Mouse (Mus musculus): ENCODE data around the gene Mpg.

The Mpg gene

GRCm38 (mm10) chr11:32201922-32202685, 24.2 kb upstream of the Mpg start:
- no peak for DNase-seq

GRCm38 (mm10) chr11:32205058-32205873, 21.0 kb upstream of the Mpg start, which contains the start of gene Snrnp25:
Gene Snrnp25 (plus strand): TSS chr11:32205415.
- DNase-seq: peak; percentile 96

DNA sequence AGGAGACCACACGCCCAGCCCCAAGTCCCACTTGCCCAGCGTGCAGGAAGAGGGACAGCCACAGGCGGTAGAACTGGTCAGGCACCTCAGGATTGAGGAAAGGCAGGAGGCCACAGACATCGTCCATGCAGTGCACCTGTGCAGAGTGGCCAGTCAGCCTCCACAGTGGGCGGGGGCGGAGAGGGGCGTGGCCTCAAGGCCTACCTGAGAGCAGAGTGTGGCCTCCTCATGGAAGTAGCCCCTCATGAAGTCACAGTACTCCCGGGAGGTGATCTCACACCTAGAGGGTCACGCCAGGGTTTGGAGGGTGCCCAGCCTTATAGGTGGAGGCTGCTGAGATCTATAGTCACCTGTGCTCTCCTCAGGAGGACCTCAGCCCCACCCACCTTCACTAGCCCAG, 15.7 kb upstream of the Mpg start:
- DNase-seq: no peak

GRCm38 (mm10) chr11:32215372-32216162, 10.7 kb upstream of the Mpg start:
- no peak for DNase-seq

DNA sequence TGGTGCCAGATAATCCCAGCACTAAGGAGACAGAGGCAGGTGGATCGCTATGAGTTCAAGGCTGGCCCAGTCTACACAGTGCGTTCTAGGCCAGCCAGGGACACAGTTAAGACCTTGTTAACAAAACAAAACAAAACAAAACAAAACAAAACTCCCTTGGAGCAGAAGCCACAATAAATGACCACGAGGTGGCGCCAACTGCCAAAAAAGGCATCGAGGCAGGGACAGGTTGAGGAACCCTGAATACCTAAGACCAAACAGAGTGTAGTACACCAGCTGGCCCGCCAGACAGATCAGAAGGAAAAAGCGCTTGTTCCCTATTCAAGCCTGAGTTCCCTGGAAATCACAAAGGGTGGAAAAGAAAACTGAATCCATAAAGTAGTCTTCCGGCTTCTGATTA, 9.5 kb upstream of the Mpg start:
- DNase-seq: peak; percentile 72

GRCm38 (mm10) chr11:32218501-32219050, 7.7 kb upstream of the Mpg start:
- peak; percentile 32 for DNase-seq

GRCm38 (mm10) chr11:32219287-32219686, 7.0 kb upstream of the Mpg start:
- no peak for DNase-seq

DNA sequence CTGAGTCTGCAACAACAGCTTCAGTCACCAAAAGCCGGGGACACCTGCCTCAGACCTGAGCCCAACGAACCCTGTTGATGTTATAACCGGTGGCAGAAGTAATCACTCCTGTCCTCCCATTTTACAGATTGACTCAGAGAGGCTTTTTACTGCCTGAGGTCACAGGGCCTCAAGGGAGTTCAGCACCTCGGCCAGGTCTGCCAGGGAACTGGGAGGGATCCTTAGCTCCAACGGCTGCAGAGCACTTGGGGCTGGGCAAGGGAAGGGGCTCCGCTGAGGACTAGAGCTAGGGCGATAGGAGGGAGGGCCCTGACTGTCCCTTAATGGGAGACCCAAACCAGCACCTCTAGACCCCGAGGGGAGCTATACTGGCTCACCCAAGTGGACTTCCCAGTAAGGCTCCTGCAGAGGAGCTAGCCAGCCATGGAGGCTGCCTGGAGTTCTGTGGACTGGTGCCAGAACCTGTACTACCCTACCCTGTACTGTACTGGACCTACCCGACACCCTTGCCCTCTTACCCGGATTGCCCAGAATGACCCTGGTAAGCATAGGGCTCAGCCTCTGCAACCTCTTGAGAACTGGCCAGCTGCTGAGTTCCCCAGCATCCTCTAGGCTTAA, 5.6 kb upstream of the Mpg start:
- DNase-seq: no peak

GRCm38 (mm10) chr11:32221225-32221950, 4.9 kb upstream of the Mpg start:
- peak; percentile 59 for DNase-seq

DNA sequence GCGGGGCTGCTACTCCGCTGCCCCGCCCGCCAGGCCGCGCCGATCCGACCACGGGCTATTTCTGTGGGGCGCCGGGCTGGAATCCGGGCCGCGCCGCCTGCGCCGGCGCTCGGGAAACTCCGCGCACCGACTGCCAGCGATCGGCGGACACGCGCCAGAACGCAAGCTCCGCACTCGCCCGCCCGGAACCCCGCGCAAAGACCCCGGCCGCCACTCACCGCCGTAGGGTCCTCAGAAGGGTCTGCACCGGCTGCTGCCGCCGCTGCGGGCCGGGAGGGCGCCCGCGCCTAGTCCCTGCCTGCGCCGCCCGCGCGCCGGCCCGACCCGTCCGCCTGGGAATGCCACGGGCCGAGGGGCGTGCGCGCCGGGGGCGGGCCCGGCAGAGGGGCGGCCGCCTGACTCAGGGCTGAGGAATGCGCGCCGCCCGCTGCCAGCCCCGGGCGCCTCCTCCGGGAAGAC, 4.3 kb upstream of the Mpg start, which contains the start of gene Rhbdf1:
TSS of gene Rhbdf1 (minus strand) at position 350 of the 459 bp plus-strand sequence.
- peak; percentile 50 for DNase-seq

DNA sequence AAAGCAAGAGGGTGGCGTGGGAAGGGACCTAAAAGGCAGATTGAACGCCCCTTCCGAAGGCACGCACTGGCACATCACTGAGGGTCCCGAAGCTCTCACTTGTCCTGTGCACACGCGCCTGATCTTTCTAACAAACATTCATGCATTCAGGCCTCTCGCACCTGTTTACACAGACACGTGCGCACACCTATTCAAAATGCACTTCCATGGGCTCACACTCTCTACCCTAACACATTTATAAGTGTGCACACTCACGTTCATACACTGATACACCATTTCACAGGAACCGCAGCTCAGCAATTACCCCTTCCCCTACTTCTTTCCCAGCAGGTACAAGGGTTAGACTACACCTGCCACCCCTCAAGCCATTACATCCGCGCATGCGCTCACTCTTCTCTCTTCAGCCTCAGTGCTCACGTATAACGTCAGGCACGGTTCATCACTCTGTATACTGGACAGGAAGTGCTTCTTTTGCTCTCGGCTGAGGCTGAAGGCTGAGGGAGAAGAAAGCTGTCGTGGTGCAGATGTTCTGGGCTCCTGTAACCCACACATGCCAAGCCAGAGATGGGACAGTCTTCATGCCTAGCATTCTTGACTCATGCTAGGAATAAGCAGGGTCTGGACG, 3.6 kb upstream of the Mpg start:
- peak; percentile 44 for DNase-seq

GRCm38 (mm10) chr11:32223297-32223967, 2.9 kb upstream of the Mpg start:
- DNase-seq: no peak

- peak; percentile 67 for DNase-seq
Observed at GRCm38 (mm10) chr11:32224468-32225139, 1.7 kb upstream of the Mpg start.

DNA sequence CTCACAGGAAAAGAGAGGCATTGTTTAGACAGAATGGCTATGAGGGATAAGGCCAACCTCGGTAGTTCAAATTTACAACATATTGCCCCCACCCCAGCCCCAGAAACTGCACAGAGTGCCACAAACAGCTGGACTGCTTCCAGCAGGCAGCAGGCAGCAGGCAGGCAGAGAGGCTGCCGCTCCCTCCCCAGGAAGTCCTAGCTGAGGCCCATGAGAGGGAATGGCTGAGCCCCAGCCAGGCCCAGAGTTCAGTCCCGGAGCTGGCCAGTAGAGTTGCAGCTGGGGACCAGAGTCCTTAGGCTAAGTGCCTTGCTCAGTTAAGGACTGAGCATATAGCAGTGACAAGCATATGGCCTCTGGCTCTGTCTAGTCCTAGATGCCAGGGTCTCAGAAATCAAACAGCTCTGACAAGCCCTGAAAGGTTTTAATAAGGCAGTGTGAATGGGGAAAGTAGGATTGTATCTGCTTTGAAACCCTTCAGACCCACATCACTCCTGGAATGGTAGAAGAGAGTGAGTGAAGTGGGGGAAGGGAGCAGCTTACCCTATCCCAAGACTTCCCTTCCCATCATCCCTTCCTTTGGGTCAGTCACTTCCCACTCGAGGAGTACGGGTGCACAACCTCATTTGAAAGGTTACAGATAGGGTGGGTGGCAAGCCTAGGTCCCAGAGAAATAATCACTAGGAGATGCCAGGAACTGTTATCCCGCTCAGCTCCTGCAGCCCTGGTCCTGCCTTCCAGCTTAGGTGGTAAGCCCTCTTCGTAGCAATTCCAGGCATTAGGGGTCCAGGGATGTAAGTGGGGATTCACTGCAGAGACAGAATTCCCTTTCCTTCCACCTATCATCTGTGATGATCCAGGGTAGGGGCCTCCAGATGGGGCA, 842 bp upstream of the Mpg start:
- DNase-seq: peak; percentile 58

DNA sequence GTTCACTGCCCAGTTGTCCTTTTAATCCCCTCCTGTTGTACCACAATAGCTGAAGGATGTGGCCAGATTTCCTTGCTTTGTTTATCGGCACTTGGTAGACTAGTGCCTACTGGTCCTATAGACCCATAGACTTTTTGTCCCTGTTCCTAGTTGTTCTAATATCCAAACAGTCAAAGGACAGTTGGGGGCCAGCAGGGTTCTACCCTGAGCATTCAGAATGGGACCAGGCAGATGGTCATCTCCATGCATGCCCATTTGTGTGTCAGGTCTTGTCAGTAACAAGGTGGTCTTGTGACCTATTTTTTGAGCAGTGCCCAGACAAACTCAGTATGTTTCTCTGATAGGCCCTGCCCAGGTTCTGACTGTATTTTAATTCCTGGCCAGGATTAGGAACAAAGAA, 736 bp downstream of the Mpg start:
- peak; percentile 73 for DNase-seq

DNA sequence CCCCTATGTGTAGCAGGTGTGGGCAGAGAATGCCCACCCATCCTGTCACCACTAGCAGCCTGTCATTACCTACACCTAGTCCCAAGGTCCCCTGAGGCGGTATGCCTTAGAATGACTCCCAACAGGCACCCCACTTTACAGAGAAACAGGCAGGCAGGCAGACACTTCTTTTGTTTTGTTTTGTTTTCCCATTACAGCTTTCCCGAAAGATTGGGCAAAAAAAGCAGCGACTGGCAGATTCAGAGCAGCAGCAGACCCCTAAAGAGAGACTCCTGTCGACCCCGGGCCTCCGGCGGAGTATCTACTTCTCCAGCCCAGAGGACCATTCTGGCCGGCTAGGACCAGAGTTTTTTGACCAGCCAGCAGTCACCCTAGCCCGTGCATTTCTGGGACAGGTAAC, 1.2 kb downstream of the Mpg start:
- DNase-seq: no peak

DNA sequence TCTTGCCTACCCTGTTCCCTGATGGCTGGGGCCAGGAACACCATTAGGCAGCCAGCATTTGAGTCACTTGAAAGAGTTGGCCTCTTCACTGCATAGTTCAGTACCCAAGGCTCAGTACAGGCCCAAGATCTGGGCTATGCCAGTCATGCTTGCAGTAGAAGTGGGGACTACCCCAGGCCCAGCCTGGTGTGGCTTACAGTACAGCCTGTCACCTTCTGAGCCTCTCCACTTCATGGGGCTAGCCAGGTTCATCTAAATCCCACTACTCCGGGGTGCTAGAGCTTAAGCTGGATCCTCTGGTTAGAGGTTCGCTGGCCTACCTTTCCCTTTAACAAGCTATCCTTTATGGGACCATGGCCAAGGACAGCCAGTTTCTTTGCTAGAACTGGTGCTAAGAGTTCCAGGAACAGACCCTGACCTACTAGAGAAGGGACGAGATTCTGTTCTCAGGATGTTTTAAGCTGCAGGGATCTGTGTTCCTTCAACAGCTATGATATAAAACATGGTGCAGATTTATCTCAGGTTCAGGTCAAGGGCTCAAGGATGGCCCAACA, 2.1 kb downstream of the Mpg start:
- peak; percentile 40 for DNase-seq

DNA sequence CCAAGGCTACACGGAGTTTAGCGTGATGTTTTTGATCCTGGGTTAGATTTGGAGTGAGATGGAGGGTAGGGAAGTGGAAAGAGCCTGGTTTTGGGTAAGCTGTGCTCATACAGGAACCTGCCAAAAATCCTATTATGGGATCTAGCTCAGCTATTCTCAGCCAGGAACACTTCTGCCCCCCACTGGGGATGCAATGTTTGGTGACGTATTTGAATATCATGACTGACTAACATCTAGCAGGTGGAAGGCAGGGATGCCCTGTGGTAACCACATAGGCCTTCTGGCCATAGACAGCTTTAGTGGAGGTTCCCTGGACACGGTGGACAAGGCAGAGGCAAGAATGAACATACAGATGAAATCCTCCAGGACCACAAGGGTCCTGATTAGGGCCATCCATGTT, 3.9 kb downstream of the Mpg start:
- peak; percentile 67 for DNase-seq

DNA sequence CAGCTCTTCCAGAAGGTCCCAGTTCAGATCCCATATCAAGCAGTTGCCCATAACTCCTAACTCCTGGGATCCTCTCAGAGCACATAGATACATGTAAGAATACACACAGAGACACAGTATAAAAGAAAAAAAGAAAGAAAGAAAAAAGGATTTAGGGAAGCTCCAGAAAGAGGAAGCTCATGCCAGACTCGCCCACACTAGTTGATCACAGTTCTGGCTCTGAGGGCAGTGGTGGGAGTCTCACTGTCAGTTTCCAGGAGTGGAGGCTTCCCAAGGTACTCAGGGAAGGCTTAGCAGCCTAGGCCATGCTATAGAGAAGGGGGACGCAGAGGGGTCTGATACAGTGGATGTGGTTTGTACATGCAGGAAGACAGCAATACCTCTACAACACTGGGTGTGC, 4.8 kb downstream of the Mpg start:
- DNase-seq: no peak
